Mouse (Mus musculus): Measurements from ENCODE around the gene Serpina1b.
"Not testable (repeated sequence)": the region's sequence is repeated elsewhere in the genome, so short reads cannot be mapped to it uniquely, and the experiment has no call there.

Gene Serpina1b

DNA sequence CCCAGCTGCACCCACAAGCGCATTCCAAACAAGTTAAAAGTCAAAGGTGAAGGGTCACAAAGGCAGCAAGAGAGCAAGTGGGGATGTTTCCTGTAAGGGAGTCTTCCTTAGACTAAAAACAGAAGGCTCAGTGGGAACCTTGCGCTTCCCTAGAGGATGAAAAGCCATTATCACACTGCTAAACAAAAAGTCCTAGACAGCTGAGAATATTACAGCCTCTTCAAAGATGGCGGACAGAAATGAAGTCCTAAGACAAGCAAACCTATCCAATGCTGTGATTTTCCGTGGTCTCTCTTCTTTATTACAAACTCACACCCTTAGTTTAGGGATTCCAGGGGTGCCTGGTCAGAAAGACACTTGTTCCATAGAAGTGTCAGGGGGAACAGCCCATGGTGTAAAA is at the start of gene Serpina1b:
TSS of gene Serpina1b (minus strand) at position 101 of the 400 bp plus-strand sequence.
- DNase-seq (ENCODE audit: extremely low spot score, low spot score): not testable (repeated sequence)

- DNase-seq (ENCODE audit: extremely low spot score, low spot score): not testable (repeated sequence)
Measured at GRCm38 (mm10) chr12:103866873-103867272, 36.7 kb upstream of the Serpina1b start.

DNA sequence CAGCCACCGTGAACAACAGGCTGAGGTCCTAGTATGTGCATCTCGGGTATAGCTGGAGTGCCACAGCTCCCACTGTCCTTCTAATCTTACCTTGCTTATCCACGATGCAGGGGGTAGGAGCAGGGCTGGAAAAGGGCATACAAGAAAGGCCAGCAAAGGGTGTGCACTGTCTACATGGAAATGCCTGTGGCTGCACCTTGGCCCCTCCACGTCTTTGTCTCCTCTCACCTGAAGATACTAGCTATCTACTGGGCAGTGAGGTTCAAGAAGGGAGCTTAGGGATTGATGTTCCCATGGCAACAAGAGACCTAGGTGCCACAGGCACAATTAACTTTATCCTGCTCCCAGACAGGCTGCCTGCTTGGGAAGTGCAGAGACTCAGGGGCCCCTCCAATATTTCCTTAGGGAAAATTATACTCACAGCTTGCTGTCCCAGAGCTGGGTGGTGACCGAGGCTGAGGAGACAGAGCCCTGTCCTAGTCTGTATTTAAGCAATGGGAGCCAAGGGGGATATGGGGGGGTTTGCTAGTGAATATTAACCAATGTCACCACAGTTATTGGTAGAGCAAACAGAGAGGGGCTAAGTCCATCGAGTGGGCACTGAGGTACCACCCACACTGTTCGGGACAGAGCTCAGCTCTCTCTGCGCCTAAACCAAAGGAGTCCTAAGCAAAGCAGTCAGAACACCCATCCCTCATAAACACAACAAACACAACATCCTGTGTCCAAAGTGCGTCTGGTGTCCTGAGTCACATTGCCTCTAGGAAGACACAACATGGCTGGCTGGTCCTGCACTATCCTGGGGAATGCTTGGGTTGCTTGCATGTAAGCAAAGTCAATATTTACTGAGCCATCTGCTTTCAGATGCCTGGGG is 33.2 kb upstream of the Serpina1b start, which contains the start of gene Serpina1a:
TSS of gene Serpina1a (minus strand) at position 462 of the 874 bp plus-strand sequence.
- not testable (repeated sequence) for DNase-seq (ENCODE audit: extremely low spot score, low spot score)

DNA sequence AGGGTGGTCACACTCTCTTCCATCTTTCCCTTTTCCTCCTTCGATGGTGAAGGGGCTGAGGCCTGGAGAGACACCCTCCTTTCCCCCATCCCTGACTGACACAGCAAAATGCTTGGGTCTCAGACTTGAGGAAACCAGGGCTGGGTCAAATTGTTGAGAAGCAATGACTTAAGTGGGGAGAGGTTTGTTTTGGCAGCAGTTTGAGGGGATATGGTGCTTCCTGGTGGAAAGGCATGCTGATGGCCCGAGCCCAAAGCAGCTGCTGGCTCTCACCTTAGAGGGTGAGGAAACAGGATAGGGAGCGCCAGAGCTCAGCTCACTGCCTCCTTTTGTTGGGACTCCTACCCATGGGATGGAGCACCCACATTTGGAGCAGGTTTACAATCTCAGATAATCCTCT is 30.8 kb upstream of the Serpina1b start:
- no peak for DNase-seq (ENCODE audit: extremely low spot score, low spot score)

DNA sequence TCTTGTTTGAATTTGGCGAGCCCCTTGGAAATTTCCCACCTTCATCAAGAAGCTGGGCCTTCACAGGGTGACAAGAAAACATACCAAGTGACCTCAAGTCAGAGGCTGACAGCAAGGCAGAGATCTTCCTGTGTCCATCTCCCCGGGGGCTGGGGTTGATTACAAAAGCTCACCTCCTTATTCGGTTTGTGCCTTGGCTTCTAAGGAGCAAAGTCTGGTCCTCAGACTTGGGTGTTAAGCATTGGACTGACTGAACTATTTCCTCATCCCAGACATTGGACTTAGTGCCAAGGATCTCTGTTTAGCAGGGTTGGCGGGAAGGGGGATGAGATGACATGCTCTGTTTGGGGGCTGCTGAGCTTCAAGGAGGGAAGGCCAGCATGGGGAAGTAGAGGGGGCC is 30.4 kb upstream of the Serpina1b start:
- DNase-seq (ENCODE audit: extremely low spot score, low spot score): not testable (repeated sequence)

DNA sequence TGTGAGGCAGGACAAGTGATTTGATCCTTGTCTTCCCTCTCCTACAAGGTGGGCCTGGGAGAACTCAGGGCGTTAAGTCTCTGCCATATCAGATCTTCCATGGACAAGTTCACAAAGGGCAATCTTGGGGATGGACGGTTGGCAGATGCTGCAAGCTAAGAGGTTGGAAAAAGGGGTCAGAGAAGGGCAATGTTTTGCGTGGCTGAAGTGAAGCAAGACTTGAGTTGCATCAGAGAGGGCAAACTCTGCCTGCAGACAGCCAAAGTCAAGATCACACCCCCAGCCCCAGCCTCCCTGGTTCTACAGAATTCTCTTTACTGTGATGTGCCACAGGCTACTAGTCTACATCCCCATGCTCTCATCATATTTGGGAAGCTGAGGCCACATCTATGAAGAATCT is 29.4 kb upstream of the Serpina1b start:
- DNase-seq (ENCODE audit: extremely low spot score, low spot score): not testable (repeated sequence)

DNA sequence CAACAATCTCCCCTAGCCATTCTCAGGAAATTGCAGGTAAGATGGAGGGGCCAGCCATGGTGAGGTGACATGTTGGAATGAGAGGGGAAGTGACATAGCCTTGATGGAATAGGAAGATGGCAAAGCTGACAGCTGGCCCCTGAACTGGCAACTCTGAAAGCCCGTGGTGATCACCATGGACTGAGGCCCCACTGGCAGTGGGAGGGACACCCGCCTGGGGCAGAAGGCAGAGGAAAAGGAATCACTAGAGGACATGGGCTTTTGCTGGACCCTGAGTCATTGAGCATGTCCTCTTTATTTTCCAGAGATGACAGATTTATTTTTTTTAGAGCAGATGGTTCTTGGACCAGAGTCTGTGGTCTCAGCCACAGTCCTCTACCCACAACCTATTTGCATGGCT is 22.9 kb upstream of the Serpina1b start:
- DNase-seq (ENCODE audit: extremely low spot score, low spot score): not testable (repeated sequence)

GRCm38 (mm10) chr12:103827661-103828372 is 2.4 kb downstream of the Serpina1b start:
- DNase-seq (ENCODE audit: extremely low spot score, low spot score): not testable (repeated sequence)

DNA sequence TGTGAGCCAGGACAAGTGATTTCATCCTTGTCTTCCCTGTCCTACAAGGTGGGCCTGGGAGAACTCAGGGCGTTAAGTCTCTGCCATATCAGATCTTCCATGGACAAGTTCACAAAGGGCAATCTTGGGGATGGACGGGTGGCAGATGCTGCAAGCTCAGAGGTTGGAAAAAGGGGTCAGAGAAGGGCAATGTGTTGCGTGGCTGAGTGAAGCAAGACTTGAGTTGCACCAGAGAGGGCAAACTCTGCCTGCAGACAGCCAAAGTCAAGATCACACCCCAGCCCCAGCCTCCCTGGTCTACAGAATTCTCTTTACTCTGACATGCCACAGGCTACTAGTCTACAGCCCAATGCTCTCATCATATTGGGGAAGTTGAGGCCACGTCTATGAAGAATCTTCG is 6.3 kb downstream of the Serpina1b start:
- DNase-seq (ENCODE audit: extremely low spot score, low spot score): not testable (repeated sequence)

DNA sequence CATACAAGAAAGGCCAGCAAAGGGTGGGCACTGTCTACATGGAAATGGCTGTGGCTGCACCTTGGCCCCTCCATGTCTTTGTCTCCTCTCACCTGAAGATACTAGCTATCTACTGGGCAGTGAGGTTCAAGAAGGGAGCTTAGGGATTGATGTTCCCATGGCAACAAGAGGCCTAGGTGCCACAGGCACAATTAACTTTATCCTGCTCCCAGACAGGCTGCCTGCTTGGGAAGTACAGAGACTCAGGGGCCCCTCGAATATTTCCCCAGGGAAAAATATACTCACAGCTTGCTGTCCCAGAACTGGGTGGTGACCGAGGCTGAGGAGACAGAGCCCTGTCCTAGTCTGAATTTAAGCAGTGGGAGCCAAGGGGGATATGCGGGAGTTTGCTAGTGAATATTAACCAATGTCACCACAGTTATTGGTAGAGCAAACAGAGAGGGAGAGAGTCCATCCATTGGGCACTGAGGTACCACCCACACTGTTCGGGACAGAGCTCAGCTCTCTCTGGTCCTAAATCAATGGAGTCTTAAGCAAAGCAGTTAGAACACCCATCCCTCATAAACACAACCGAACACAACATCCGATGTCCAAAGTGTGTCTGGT is 56.8 kb downstream of the Serpina1b start, which contains the start of gene Serpina1d:
TSS of gene Serpina1d (minus strand) at position 347 of the 606 bp plus-strand sequence.
- DNase-seq (ENCODE audit: extremely low spot score, low spot score): not testable (repeated sequence)

DNA sequence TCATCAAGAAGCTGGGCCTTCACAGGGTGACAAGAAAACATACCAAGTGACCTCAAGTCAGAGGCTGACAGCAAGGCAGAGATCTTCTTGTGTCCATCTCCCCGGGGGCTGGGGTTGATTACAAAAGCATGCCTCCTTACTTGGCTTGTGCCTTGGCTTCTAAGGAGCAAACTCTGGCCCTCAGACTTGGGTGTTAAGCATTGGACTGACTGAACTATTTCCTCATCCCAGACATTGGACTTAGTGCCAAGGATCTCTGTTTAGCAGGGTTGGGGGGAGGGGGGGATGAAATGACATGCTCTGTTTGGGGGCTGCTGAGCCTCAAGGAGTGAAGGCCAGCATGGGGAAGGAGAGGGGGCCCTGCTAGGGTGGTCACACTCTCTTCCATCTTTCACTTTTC is 59.6 kb downstream of the Serpina1b start:
- DNase-seq (ENCODE audit: extremely low spot score, low spot score): not testable (repeated sequence)

- DNase-seq (ENCODE audit: extremely low spot score, low spot score): not testable (repeated sequence)
Measured at GRCm38 (mm10) chr12:103763083-103763482, 67.1 kb downstream of the Serpina1b start.

- DNase-seq (ENCODE audit: extremely low spot score, low spot score): not testable (repeated sequence)
Measured at GRCm38 (mm10) chr12:103760316-103760715, 69.9 kb downstream of the Serpina1b start.

GRCm38 (mm10) chr12:103745957-103746356 is 84.2 kb downstream of the Serpina1b start:
- not testable (repeated sequence) for DNase-seq (ENCODE audit: extremely low spot score, low spot score)

- DNase-seq (ENCODE audit: extremely low spot score, low spot score): not testable (repeated sequence)
Measured at GRCm38 (mm10) chr12:103737791-103738580, 92.2 kb downstream of the Serpina1b start.

DNA sequence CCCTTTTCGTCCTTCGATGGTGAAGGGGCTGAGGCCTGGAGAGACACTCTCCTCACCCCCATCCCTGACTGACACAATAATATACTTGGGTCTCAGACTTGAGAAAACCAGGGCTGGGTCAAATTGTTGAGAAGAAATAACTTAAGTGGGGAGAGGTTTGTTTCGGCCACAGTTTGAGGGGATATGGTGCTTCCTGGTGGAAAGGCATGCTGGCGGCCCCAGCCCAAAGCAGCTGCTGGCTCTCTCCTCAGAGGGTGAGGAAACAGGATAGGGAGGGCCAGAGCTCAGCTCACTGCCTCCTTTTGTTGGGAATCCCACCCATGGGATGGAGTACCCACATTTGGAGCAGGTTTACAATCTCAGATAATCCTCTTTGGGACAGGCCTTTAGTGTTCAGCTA is 94.6 kb downstream of the Serpina1b start:
- not testable (repeated sequence) for DNase-seq (ENCODE audit: extremely low spot score, low spot score)

GRCm38 (mm10) chr12:103735101-103735500 is 95.1 kb downstream of the Serpina1b start:
- DNase-seq (ENCODE audit: extremely low spot score, low spot score): not testable (repeated sequence)

- DNase-seq (ENCODE audit: extremely low spot score, low spot score): no peak
Measured at GRCm38 (mm10) chr12:103711537-103711936, 118.6 kb downstream of the Serpina1b start.

DNA sequence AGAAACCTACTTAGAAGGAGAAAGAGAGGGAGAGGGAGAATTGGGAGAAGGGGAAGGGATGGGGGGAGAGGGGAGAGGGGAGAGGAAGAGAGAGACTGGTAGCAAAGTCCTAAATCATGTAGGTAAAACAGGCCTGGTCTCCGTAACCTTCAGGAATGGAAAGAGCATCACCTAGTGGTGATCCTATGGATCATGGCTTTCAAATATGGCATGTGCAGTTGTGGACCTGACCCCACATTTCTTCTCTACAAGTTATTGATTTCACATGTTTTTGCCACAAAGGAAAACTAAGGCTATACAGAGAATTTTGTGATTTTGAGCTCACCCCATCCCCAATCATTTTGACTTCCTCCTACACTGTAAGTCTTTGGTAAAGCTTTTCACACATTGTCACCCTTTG is 119.8 kb downstream of the Serpina1b start:
- DNase-seq (ENCODE audit: extremely low spot score, low spot score): no peak

DNA sequence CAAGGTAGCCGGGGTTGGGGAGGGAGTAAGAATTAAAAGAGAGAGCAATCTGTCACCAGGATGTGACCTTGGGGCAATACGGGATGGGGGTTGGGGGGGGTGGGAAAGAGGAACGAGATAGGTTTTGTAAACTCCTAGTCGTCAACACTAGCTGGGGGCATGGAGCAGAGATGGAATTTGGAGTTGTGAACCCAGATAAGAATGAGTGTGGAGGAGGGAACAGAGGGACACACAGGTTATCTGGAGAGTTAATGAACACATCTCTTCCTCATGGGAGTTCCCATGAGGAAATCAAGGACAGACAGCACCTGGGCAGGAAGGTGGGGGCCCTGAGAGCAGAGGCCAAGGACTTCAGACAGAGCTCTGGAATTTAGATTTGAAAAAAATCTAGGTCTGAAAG is 124.1 kb downstream of the Serpina1b start:
- DNase-seq (ENCODE audit: extremely low spot score, low spot score): no peak

- no peak for DNase-seq (ENCODE audit: extremely low spot score, low spot score)
Measured at GRCm38 (mm10) chr12:103705547-103705946, 124.6 kb downstream of the Serpina1b start.
